Mouse (Mus musculus) kidney, postnatal 36 days (tissue): ENCODE measurements around the gene Tec.
A peak's percentile ranks its signal among the peaks of the same experiment; 100 is the strongest.

Source experiments
- DNase-seq, 2 experiments: peaks; one replicate each; pipeline ENCODE4 v3.0.0; 2021 to 2022; ENCODE audit warnings: mixed read lengths in 2 of 2

Gene Tec

GRCm38 (mm10) chr5:72723429-72723828 lies 144.9 kb downstream of the Tec start:
- no peak for DNase-seq

- DNase-seq = no peak
These were observed 147.7 kb downstream of the Tec start for GRCm38 (mm10) chr5:72720587-72720986.

DNA sequence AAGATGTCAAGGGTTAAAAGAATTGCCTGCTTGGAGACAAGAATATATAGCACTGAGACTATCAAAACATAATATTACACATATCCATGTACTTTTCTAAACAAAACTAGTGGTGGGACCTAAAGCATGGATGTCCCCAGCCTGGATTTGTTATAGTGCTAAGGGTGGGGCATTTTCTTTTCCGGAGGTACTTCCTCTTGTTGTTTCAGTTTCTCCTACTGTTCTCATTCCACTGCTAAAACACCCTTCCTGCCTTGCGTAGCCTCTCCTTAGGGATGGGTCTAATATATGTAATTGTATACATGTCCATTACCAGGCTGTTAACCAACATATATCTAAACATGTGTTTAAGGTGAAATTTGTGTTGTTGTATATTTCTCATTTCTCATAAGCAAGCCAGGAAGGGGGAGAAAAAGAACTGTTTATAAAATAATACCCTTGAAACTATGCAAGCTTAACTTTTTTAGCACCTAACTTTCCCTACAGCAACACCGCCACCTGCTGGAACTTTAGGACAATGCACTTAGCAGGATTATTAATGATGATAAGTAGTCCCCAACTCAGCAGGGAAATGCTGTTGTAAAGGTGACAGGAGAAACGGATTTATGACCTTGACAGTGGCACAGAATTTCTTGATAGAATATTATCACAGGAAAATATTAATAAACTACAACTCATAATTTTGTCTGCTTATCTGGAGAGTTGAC lies 157.6 kb downstream of the Tec start:
- peak; percentile 46 to 82 for DNase-seq

GRCm38 (mm10) chr5:72709976-72710375 lies 158.3 kb downstream of the Tec start:
- no peak for DNase-seq

GRCm38 (mm10) chr5:72709451-72709850 lies 158.8 kb downstream of the Tec start:
- no peak for DNase-seq

DNA sequence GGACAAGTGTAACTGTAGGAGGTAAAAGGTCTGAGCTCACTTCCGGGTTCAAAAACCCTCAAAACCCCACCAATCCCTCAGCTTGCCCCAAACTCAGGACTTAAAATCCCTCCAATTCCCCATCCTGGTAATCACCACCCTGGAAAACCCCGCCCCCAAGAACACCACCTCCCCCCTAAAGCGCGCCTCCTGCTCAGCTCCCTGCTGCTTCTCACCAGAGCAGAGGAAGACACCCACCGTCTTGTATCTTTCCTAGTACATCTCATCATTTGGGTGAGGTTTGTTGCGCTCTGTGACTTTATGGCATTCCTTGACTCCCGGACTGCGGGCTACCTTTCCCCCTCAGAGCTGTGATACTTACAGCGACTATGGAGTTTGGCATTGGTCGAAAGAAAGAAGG lies 161.6 kb downstream of the Tec start:
- DNase-seq = no peak

DNA sequence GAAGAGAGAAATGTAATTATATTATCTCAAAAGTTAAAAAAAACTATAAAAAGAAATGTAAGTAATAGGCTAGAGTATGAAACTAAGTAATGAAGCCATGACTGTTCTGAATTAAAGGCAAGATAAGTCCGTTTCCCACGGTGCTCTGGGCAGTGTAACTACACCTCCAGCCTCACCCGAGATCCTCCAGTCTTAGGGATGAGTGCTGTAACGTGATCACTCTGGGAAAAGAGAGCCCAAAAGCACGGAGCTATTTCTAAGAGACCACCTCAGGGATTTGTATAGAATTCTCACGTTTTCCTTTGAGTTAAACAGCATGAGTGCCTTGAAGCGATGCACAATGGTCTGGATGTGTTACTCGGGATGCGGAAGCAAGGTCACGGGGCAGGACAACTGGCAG lies 162.2 kb downstream of the Tec start:
- DNase-seq = peak in 1 of 2 experiments; percentile 9
